Mouse (Mus musculus): ENCODE measurements around the gene Med9. TPM values are rescaled to one million over a fixed set of nuclear protein-coding genes. Genes with fewer than 3 reads are reported as not detected.
"Not testable (repeated sequence)": the region's sequence is repeated elsewhere in the genome, so short reads cannot be mapped to it uniquely, and the experiment has no call there.

Gene Med9
- total RNA-seq, 2 experiments from 2014 or later = 28.8 to 33.1 TPM

DNA sequence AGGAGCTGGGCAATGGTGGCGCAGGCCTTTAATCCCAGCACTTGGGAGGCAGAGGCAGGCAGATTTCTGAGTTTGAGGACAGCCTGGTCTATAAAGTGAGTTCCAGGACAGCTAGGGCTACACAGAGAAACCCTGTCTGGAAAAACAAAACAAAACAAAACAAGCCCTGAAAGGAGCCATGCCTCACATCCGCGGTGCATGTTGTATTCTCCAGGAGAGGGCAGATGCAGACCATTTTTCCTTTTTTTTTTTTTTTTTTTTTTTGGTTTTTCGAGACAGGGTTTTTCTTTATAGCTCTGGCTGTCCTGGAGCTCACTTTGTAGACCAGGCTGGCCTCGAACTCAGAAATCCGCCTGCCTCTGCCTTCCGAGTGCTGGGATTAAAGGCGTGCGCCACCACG, 3.2 kb upstream of the Med9 start:
- DNase-seq = not testable (repeated sequence)

DNA sequence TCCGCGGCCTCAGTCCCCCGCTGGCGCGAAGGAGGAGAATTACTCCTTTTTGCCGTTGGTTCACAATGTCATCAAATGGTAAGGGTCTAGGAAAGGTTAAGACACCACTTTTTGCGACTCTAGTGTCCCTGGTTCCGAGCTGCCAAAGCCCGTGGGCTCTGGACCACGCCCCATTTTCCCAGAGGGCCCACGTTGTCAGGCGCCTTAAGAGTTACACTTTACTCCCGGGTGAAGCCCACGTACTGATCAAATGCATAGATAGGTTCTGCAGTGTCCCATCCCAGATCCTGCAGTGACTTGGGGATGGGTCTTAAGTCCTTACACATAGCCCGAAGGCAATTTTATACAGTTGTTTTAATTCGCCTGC, 378 bp downstream of the Med9 start:
- no peak for DNase-seq

DNA sequence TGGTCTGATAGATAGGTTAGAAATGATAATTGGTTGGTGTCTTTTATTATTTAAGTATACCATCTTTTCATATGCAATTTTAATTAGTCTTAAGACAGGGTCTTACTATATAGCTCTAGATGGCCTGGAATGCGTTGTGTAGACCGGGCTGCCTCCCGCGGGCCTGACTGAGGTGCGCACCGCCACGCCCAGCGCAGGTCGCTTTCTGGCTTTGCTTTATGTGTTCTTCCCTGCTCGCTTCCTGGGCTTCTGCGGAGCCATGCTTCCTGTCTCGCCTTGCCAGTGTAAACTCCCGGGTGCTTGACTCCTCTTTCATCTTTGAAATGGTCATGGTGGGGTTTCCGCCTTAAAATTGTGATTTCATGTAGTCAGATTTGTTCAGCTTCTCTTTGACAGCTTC, 4.9 kb downstream of the Med9 start:
- DNase-seq = no peak

DNA sequence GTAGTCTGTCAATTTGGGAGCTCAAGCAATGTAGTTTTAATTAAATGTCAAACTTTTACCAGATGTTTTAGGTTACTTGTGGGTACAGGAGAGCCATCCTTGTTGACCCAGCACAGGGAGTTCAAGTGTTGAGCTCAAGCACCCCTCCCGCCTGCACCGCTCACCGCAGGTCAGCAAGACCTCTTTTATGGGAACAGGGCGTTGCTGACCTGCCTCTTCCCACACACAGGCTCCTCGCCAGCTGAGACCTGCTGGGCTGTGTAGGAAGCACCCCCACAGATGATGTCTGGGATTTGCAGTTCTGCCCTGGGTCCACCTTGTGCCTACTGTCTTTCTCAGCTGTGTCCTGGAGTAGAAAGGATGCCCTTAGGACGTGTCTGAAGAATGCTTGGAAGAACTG, 8.7 kb downstream of the Med9 start:
- DNase-seq = no peak

DNA sequence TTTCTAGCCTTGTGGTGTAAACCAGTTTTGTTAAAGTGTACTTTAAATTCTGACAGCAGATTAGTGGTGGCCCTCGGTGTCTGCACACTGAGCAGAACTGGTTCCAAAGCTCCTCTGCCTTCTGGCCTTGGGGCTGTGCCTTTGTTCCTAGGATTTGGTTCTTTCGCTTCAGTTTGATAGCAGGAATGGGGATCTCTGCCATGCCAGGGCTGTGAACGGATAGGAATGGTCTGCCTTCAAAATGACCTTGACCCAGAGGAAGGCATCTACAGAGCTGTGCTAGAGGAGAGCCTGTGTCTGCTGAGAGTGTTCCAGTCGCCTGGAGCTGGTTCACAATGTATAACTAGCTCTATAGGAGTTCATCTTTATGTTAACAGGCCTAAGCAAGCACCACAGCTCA, 11.4 kb downstream of the Med9 start:
- peak; percentile 36 to 56 for DNase-seq

DNA sequence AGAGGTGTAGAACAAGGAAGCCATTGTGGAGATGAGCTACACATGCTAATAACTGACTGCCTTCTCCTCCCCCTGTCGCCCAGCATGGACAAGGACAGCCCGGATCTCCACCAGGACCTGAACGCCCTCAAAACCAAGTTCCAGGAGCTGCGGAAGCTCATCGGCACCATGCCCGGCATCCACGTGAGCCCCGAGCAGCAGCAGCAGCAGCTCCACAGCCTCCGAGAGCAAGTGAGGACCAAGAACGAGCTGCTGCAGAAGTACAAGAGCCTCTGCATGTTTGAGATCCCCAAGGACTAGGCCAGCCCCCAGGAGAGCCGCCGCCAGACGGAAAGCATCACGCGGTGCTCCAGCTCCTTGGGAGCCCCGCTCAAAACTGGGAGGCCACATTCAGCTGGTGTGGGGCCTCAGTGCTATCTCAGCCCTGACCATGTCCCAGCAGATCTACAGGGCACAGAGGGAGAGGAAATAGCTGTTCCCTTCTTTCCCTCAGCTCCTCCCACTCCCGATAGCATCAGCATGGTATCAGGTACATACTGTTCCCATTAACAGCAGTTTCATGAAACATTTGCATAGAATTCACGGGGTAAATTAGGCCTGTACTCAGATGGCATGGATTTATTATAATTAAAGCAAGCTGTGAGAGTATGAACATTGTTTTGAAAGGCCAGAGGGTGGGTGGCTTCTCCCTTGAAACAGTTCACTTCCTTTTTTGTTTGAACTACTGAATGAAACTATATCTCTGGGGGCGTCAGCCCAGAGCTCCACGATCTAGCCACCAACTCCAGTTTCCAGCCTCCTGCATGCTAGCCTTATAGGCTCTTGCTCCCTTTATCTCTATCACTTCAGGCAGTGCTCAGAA, 12.7 kb downstream of the Med9 start:
- DNase-seq = no peak

DNA sequence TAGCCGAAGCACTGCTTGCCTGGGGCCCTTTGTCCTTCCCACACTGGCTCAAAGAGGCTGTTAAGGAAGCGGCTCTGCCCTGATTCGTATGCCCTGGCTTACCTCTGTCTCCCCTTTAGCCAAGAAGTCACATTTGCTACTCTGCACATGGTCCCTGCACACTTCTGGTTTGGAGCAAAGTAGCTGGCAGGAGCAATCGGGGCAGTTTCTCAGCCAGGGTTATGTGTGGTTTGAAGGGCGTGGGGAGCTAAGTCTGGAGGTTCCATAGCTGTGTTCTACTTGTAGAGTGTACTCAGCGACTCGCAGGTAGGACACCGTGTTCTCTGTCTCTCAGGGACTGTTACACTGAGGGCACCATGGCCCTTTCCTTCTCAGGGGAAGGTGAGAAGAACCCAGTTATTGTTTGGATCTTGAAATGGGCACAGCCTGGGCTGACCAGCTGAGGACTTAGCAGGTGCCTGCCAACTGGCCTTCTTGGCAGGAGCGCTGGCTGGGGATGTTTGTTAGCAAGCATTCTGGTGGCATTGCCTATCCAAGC, 13.4 kb downstream of the Med9 start:
- DNase-seq = no peak

DNA sequence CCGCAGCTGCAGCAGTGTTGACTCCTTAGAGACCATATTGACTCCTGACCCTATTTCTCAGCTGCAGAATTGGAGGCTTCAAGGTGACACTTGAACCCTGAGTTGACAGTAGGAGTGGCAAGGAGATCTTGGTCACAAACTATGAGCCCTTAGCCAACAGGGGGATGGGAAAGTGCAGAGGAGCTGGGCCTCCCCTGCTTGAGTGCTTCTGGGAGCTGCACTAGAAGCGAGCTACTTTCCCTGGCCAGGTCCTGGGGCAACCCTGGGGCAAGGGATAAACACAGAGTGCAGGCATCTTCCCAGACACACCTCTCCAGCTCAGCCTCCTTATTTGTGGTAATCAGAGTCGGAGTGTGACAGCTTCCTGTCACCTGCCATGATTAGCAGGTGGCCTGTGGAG, 14.6 kb downstream of the Med9 start:
- no peak for DNase-seq

DNA sequence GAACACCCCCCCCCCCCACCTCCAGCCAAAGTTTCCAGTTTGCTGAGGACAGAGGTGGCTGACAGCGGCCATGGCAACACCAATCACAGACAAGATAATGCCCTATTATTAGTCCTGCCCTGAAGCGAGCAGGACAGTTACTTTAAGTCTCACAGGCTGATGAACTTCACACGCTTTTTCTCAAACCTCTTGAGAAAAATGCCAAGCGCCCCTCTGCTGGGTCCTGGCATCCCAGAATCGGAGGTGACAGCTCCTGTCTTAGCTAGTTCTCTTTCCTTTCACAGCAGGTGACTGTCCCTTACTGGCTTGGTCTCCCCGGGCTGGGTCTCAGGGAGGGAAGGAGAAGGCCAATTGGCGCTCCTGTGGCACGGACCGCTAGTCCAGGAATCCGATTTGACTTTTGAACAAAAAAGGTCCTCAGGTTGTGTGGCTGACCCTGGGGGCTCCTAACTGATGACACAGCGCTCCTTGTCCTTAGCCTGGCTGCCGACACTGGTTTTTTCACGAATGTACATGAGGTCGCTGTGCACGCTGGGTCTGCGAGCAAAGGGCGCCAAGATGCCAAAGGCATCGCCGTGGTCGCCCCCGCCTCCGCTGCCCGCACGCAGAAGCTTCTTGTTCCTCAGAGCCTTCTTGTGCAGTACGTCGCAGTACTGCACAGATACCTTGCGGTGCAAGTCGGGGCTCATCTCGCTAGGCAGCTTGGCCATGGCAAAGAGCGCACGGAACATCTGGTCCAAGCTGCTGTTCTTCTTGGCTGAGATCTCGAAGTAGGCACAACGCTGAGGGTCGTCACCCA, 15.6 kb downstream of the Med9 start:
- DNase-seq = peak in 1 of 2 experiments; percentile 41

DNA sequence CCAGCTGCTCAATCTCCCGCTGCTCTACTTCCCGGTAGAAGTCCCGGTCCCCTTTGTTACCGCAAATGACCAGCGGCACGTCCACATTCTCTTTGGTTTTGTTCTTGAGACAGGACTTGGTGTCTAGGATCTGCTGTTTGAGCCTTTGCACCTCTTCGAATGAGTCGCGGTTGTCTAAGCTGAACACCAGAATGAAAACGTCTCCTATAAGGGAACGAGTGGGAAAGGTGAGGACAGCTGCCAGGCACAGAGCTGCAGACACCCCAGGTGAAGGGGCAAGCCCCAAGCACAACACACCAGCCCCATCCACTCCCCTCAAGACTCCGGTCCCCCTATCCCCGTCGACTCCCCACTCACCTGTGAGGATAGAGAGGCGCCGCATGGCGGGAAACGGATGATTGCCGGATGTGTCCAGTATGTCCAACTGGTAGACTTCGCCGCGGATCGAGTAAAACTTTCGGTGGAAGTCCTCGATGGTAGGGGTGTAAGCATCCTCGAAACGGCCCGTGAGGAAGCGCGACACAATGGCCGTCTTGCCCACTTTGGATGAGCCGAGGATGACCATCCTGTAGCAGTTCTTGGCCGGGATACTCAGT, 16.3 kb downstream of the Med9 start:
- DNase-seq = peak in 1 of 2 experiments; percentile 30

DNA sequence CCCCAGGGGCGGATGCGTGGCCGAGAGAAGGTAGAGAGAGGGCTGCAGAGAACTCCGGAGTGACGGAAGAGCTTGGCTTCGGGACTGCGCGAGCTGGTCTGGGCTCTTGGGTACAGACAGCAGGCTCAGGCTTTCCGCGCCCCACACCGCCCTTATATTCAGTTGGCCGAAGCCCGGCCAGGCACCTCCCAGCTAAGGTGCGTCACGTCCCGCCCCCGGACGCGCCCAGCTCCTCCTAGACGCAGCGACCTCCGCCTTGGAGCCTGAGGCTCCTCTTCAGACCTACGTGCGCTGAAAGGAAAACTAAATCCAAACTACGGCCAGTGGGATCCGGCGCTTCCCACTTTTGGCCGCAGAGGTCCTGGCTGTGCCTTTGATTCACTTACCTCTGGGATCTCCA, 16.8 kb downstream of the Med9 start, which contains the start of gene Rasd1:
TSS of gene Rasd1 (minus strand) at position 127 of the 400 bp plus-strand sequence.
- DNase-seq = peak; percentile 95 to 96

DNA sequence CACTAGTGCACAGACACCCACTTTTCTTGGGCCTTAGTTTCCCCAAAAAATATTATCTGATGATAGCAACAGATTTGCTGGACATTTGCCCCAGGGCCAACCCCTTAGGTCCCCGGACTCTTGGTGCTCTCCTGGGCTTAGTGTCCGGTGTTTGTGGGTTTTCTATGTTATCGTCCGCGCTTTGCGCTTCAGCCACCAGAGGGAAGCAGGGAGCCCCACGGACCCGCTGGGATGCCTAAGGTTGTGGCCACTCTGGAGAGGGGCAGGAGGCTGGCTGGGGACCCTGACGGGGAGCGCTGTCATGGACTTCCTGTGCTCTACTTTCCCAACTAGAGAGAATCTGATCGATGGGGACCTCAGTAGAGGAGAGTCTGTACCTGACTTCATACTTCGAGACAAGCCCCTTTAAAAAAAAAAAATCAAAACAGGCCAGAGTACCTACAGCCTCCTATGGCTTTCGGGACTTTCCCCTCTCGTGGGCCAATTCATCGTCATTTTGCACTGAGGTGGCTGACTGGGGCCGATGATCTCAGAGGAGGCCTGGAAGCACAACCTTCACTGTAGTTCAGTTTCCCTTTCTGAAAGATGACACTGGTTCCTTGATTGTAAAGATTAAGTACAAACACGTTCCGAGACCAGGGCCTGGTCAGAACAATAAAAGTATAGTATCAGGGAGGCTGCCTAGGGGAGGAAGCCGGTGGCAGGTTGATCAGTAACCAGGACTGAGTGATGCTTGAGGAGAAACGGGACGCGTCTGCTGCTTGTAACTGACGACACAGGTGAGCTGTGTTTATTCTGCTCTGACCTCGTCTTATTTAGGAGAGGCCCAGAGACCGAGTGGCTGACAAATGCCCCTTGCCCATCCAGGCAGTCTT, 17.5 kb downstream of the Med9 start:
- DNase-seq = peak; percentile 85 to 88

DNA sequence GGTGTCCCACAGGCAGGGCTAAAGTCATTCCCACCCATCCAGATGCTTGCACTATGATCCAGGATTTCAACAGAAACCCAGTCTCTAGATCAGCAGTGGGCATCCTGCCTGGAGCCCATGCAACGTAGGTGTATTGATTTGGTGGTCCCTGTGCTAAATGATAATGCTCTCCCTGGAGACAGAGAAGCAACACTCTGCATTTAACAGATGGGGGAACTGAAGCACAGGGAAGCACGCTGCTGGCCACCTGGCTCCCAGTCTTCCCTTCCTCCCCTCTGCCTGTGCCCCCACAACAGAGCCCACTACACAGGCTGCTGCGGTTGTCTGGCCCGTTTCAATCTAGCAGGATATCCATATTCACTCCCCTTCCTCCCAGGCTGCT, 18.1 kb downstream of the Med9 start:
- DNase-seq = no peak

DNA sequence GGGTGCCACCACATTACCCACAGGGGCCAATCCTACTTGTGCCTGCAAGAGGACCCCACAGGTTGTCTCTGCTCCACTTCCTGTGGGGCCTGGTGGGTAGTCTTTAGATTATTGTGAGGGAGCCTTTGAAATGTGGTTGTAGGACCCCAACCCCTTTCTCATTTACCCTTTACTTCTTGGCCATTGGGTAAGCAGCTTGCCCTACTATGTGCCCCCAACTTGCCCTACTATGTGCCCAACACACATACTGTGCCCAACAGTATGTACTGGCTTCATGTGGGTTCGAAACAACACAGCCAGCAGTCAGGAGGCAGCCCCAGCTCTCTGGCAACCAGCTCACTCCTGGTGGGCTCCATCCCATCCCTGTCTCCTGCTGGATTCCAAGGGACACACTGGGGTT, 19.8 kb downstream of the Med9 start:
- DNase-seq = no peak

DNA sequence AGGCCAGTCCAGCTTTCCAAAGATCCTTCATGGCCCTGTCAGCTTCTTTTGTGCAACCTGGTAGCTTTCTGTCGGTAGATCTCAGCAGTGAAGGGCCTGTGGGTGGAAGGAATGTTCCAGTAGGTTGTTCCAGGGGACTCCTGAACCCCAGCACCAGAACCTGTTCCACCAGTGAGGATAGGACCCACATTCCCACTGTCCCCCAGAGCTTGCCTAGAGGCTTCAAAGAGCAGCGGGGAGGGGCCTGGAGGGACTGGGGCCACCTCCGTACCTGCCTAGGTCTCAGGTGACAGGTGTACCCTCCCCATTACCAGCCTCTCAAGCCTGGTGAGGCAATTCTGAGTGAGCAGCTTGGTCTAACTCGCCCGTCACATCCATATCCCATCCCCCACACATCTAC, 22.8 kb downstream of the Med9 start:
- no peak for DNase-seq

DNA sequence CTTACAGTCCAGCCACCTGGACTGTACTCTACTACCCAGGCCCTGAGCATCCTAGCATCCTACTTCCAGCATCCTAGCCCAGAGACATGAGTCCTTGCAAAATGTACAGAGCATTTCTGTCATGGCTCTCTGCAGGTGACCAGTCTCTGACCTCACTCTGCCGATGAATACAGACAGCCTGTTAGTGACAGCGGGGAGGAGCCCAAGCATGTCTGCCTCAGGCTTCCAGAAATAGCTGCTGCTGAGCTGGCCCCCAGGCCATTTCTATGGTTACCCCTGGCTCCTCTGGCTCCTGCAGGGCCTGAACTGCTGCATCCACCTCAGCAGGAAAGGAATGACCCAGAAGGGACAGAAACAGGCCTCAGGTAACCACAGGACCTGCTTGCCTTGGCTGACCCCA, 23.7 kb downstream of the Med9 start:
- DNase-seq = no peak

DNA sequence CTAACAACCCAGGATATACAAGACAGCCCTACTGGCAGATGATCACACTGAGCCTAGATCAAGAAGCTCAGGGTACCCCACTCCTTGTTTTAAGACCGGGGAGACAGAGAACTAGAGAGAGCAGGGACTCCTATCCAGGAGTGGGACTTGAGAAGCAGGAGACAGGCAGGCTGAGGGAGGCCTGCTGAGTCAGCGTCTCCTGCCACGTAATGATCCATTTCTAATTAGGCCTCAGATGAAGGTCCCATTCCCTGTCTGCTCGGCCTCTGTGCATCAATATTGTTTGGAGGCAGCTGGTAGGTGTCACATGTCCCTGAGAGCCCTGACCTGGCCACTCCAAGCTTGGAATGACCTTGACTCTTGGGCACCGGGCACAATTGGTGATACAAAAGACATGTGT, 25.4 kb downstream of the Med9 start:
- no peak for DNase-seq

DNA sequence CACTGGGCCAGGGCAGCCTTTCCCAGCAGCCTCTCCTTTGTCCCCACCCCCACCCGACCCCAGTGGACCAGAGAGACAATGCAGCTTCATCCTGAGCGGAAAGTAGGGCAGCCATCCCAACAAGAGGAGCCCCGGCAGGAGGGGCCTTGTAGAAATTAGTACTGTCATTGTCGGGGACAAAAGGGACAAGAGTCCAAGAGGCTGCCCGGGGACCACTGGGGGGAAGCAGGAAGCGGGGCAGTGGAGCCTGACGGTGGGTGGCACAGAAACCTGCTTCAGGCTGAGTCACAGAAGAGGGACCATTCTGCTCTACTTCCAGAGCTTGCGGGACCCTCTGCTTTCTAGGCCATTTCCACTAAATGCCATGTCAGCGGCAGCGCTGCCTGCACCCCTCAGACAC, 27.2 kb downstream of the Med9 start:
- no peak for DNase-seq

DNA sequence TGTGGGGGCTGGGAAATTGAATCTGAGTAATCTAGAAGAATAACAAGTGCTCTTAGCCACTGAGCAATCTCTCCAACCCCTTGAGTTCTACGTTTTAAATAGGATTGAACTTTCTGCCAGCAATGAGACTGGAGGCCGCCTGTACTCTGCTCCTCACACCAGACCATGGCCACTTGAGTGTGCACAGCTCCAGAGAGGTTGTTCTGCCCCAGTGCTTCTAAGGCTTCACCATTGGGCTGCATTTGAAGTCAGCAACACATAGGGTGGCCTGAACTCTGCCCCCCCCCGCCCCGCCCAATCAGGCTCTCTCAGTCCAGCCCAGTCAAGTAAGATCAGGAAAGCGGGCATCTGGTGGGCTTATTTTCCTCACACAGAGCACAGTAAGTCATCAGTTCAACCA, 29.8 kb downstream of the Med9 start:
- no peak for DNase-seq

DNA sequence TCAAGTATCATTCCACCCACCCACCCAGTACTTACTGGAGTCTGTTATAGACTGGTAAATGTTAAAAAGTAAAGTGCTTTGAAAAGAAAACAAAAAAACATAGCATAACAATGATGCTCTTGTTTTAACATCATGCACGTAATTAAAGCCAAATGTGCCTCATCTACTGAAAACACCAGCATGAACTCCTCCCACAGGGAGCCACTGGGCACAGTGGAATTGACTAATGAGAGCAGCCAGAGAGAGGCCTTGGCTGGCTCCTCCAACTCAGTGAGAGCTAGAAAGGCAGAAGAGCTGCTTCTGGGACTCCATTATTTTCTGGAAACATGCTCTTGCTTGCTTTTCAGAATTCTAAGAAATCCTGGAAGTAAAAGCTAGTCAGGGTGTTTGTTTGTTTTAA, 41.4 kb downstream of the Med9 start:
- DNase-seq = no peak

DNA sequence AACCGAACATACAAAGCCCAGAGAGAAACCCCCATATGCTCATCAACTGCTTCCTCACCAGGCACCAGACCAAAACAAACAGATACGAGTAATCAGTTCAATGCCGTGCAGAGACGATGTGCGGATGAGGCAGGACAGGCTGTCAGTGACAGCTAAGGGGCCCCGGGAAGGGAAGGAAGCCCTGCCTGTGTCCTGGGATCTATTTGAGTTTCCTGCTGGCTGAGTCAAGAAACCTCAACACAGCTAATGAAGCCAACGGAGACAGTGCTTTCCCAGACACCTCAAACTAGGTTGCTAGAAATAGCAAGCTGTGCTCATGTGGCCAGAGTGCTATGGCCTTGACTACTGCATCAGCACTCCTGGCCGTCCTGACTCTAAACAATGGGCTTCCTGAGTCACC, 43.4 kb downstream of the Med9 start:
- DNase-seq = peak; percentile 3 to 27

DNA sequence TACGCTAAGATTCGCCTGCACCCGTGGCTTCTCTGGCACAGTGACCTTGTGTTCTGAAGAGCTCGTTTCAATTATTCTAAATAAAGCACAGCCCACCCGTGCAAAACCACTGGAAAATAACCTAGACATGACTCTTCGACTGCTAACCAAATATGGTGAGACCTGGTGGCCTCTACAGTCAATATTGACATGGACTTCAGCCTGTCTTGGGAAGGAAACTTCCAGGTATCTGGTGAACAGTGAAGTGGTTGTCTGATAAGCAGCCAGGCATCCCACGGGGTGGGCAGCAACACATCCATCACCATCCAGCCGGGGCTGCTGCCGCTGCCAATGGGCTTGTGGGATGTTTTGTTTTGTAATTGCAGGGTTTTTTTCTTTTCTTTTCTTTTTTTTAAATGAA, 46.3 kb downstream of the Med9 start:
- DNase-seq = no peak

All from adrenal gland, postnatal 36 days (tissue).